Mouse (Mus musculus) CH12.LX (cell line): ENCODE measurements at regions not wholly inside any gene's neighbourhood (a gene's known extent, or its start where the extent isn't known, plus 50 kb on each side); places are given as distances from the start of the nearest gene placed in this dataset.
A peak's percentile ranks its signal among the peaks of the same experiment; 100 is the strongest.

Experiments used
- DNase-seq: peaks from one replicate; pipeline ENCODE4 v3.0.0-alpha.2; 2013; ENCODE audit errors: extremely low read depth
- H3K27ac ChIP-seq: 2 replicates; pipeline ENCODE4 v1.5.1; 2012; ENCODE audit warnings: low read depth, mild to moderate bottlenecking, control low read depth, moderate library complexity; ENCODE audit not compliant: insufficient read depth
- H3K27me3 ChIP-seq: replicated peaks from 2 replicates; pipeline ENCODE3; 2012; ENCODE audit warnings: inconsistent platforms
- H3K36me3 ChIP-seq, 2 experiments: replicated peaks in 1 of 2; 2 replicates each; pipeline versions ENCODE3 to v1.6.1; 2012; ENCODE audit warnings: inconsistent platforms in 1 of 2, low read length in 1 of 2, mild to moderate bottlenecking in 1 of 2, mixed read lengths in 1 of 2, moderate library complexity in 1 of 2; ENCODE audit not compliant: control insufficient read depth in 1 of 2, insufficient read depth in 1 of 2
- H3K4me1 ChIP-seq, 2 experiments: 2 replicates each; pipeline ENCODE4 v1.6.1; 2012; ENCODE audit warnings: inconsistent platforms in 1 of 2, moderate library complexity in 1 of 2; ENCODE audit not compliant: insufficient read depth in 2 of 2, control insufficient read depth in 1 of 2
- H3K4me2 ChIP-seq: 2 replicates; pipeline ENCODE4 v1.6.1; 2012; ENCODE audit warnings: low read depth, mild to moderate bottlenecking, control low read depth; ENCODE audit not compliant: poor library complexity, insufficient read depth, severe bottlenecking
- H3K4me3 ChIP-seq, 3 experiments: fragments of 150-350 bp in 1 of 3; sonication (generic) in 1 of 3; replicated peaks in 1 of 3; 2 replicates each; pipeline versions ENCODE3 to v1.5.1; 2011 to 2012; ENCODE audit warnings: low read depth in 2 of 3, low read length in 2 of 3, mild to moderate bottlenecking in 2 of 3, moderate library complexity in 2 of 3, control low read depth in 1 of 3, improper control_type of control experiment in 1 of 3, inconsistent platforms in 1 of 3, mixed read lengths in 1 of 3; ENCODE audit not compliant: poor library complexity in 1 of 3
- H3K79me2 ChIP-seq: replicated peaks from 2 replicates; pipeline ENCODE4 v1.6.1; 2012; ENCODE audit warnings: mild to moderate bottlenecking, moderate library complexity; ENCODE audit not compliant: control insufficient read depth, poor library complexity, insufficient read depth, severe bottlenecking; ENCODE audit errors: extremely low read depth
- H3K9ac ChIP-seq: 2 replicates; pipeline ENCODE4 v1.6.1; 2012; ENCODE audit warnings: low read depth, mild to moderate bottlenecking, control low read depth, moderate library complexity; ENCODE audit not compliant: insufficient read depth
- H3K9me3 ChIP-seq: replicated peaks from 2 replicates; pipeline ENCODE3; 2012; ENCODE audit warnings: low read length, inconsistent platforms, mixed read lengths
- CTCF ChIP-seq, 2 experiments: IDR thresholded peaks in 1 of 2; conservative IDR thresholded peaks in 1 of 2; 2 replicates each; pipeline ENCODE4 v1.5.1; 2011 to 2012; ENCODE audit warnings: low read depth in 2 of 2, low read length in 2 of 2, improper control_type of control experiment in 1 of 2, inconsistent platforms in 1 of 2, mild to moderate bottlenecking in 1 of 2, moderate library complexity in 1 of 2
- ELF1 ChIP-seq: IDR thresholded peaks from 2 replicates; pipeline ENCODE4 v1.6.1; 2014; ENCODE audit warnings: low read depth, mild to moderate bottlenecking, inconsistent platforms, low read length, improper control_type of control experiment
- ETS1 ChIP-seq: conservative IDR thresholded peaks from 2 replicates; pipeline ENCODE4 v1.6.1; 2012; ENCODE audit warnings: low read depth, mild to moderate bottlenecking, inconsistent platforms, low read length, improper control_type of control experiment, moderate library complexity
- HCFC1 ChIP-seq: IDR thresholded peaks from 2 replicates; pipeline ENCODE4 v1.6.1; 2012; ENCODE audit warnings: low read depth, mild to moderate bottlenecking, inconsistent platforms, low read length, improper control_type of control experiment
- IRF4 ChIP-seq: IDR thresholded peaks from 2 replicates; pipeline ENCODE4 v1.6.1; 2014; ENCODE audit warnings: low read depth, mild to moderate bottlenecking, inconsistent platforms, low read length, improper control_type of control experiment
- JUND ChIP-seq: conservative IDR thresholded peaks from 2 replicates; pipeline ENCODE4 v1.6.1; 2011; ENCODE audit warnings: low read depth, low read length, improper control_type of control experiment
- KAT2A ChIP-seq: IDR thresholded peaks from 2 replicates; pipeline ENCODE4 v1.6.1; 2012; ENCODE audit warnings: low read length, improper control_type of control experiment, inconsistent platforms; ENCODE audit not compliant: insufficient replicate concordance
- MAZ ChIP-seq: IDR thresholded peaks from 2 replicates; pipeline ENCODE4 v1.6.1; 2012; ENCODE audit warnings: low read depth, mild to moderate bottlenecking, inconsistent platforms, low read length, improper control_type of control experiment, moderate library complexity
- MXI1 ChIP-seq: IDR thresholded peaks from 2 replicates; pipeline ENCODE4 v1.6.1; 2011; ENCODE audit warnings: mild to moderate bottlenecking, low read depth, low read length, improper control_type of control experiment
- NELFE ChIP-seq: IDR thresholded peaks from 2 replicates; pipeline ENCODE4 v1.6.1; 2011; ENCODE audit warnings: low read depth, low read length, improper control_type of control experiment
- NRF1 ChIP-seq: IDR thresholded peaks from 2 replicates; pipeline ENCODE4 v1.6.1; 2014; ENCODE audit warnings: low read depth, mild to moderate bottlenecking, inconsistent platforms, low read length, improper control_type of control experiment, moderate library complexity
- PAX5 ChIP-seq: IDR thresholded peaks from 2 replicates; pipeline ENCODE4 v1.6.1; 2012; ENCODE audit warnings: low read length, inconsistent platforms, mixed read lengths
- RAD21 ChIP-seq: IDR thresholded peaks from 2 replicates; pipeline ENCODE4 v1.6.1; 2011; ENCODE audit warnings: low read depth, mild to moderate bottlenecking, low read length, improper control_type of control experiment, moderate library complexity
- RCOR1 ChIP-seq: conservative IDR thresholded peaks from 2 replicates; pipeline ENCODE4 v1.6.1; 2012; ENCODE audit warnings: low read depth, mild to moderate bottlenecking, inconsistent platforms, low read length, improper control_type of control experiment
- SIN3A ChIP-seq: IDR thresholded peaks from 2 replicates; pipeline ENCODE4 v1.6.1; 2012; ENCODE audit warnings: low read length, improper control_type of control experiment, inconsistent platforms
- SMC3 ChIP-seq: IDR thresholded peaks from 2 replicates; pipeline ENCODE4 v1.6.1; 2011; ENCODE audit warnings: low read depth, low read length, improper control_type of control experiment
- USF1 ChIP-seq: IDR thresholded peaks from 2 replicates; pipeline ENCODE4 v1.6.1; 2014; ENCODE audit warnings: low read depth, mild to moderate bottlenecking, inconsistent platforms, low read length, improper control_type of control experiment
- ZC3H11A ChIP-seq: IDR thresholded peaks from 2 replicates; pipeline ENCODE4 v1.6.1; 2012; ENCODE audit warnings: low read depth, mild to moderate bottlenecking, inconsistent platforms, low read length, improper control_type of control experiment
- ZNF384 ChIP-seq: IDR thresholded peaks from 2 replicates; pipeline ENCODE4 v1.6.1; 2012; ENCODE audit warnings: low read depth, low read length, improper control_type of control experiment, inconsistent platforms
- dilution Hi-C: fragments of 300-500 bp; cut with MboI; formaldehyde crosslinking; loops from 2 replicates; pipeline ENCODE4 v1.14.3; 2020; ENCODE audit warnings: low sequenced_read_pairs; ENCODE audit not compliant: extremely low pct_unique_long_range_greater_than_20kb, extremely low pct_ligation_motif_present
- in situ Hi-C: fragments of 300-500 bp; cut with MboI; formaldehyde crosslinking; loops from 3 replicates; pipeline ENCODE4 v1.14.3; 2019; ENCODE audit warnings: low sequenced_read_pairs, low pct_ligation_motif_present, low pct_unique_long_range_greater_than_20kb, mixed read lengths

DNA sequence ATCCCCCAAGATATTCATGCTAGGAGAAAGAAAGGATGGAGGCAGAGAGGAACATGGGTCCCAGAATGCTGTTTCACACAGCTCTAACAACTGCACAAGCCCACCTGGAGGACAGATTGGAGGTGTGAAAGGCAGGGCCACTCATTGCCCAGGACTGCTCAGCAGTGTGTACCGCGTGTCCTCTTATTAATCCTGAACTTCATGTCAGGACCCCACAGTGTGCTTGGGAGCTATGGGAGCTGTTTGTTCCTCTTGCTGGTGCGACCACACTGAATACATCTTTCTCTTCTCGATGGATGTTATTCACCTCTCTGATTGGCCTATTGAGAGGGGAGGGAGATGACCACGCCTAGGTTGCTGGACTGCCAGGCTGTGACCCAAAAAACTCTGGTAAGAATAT is 119.1 kb downstream of the Tmem17 start:
- no peak overlapping the region for H3K4me2 ChIP-seq
- peaks cover 3 to 43% of the 10 kb centered on the region in 2 experiments for H3K4me1 ChIP-seq
- TF ChIP-seq MAZ = no peak
- no peak overlapping the region for H3K9ac ChIP-seq
- no peaks in the 10 kb centered on the region for H3K79me2 ChIP-seq
- H3K27me3 ChIP-seq = no peaks in the 10 kb centered on the region
- no peak overlapping the region for H3K4me3 ChIP-seq
- H3K9me3 ChIP-seq = no peaks in the 10 kb centered on the region
- no peak overlapping the region for H3K27ac ChIP-seq
- dilution Hi-C loops (no loop called here), in situ Hi-C loops (loop anchor here (5.0 to 25.0 kb wide), 3 partner anchors 326 to 931 kb away; no protein-coding TSS in a partner anchor)
- no peak for DNase-seq
- no peaks in the 10 kb centered on the region for H3K36me3 ChIP-seq

- Histone ChIP-seq H3K27me3 (no peaks in the 10 kb centered on the region), H3K79me2 (no peaks in the 10 kb centered on the region), H3K4me1 (peaks cover under 1 to 43% of the 10 kb centered on the region in 2 experiments), H3K27ac (no peak overlapping the region), H3K9ac (no peak overlapping the region), H3K4me2 (peak overlapping the region; percentile 25; the same call in 1 of the 2 replicates), H3K4me3 (no peak overlapping the region), H3K36me3 (no peaks in the 10 kb centered on the region), H3K9me3 (no peaks in the 10 kb centered on the region)
- dilution Hi-C loops = no loop called here
- in situ Hi-C loops = loop anchor here (5.0 to 25.0 kb wide), 3 partner anchors 326 to 931 kb away; no protein-coding TSS in a partner anchor
- peak; percentile 66 for TF ChIP-seq ELF1
- TF ChIP-seq ZNF384 = no peak; the same call in 1 of the 2 replicates
- peak; percentile 98 for TF ChIP-seq SMC3
- TF ChIP-seq MAZ = peak; percentile 98
- TF ChIP-seq RAD21 = no peak; the same call in none of the 2 replicates
- TF ChIP-seq PAX5 = no peak
- TF ChIP-seq IRF4 = 0 out of 2 replicates have a peak, but pooled peaks have one; percentile 46
- TF ChIP-seq JUND = 0 out of 2 replicates have a peak, but pooled peaks have one; percentile 3
- 0 out of 2 replicates have a peak, but pooled peaks have one; percentile 2 for TF ChIP-seq RCOR1
- TF ChIP-seq NRF1 = no peak
- TF ChIP-seq ETS1 = no peak
- peak; percentile 53; the same call in 1 of the 2 replicates for TF ChIP-seq NELFE
- no peak; the same call in 1 of the 2 replicates for TF ChIP-seq HCFC1
- TF ChIP-seq CTCF (conservative IDR thresholded peaks at IDR 0.05 in 1 of 2, IDR thresholded peaks at IDR 0.05 in 1 of 2; ENCODE audit: low read depth in 2 of 2, low read length in 2 of 2) = peak; percentile 62 to 96
- no peak for TF ChIP-seq KAT2A
- peak; percentile 97 for TF ChIP-seq ZC3H11A
- peak; percentile 19; the same call in 1 of the 2 replicates for TF ChIP-seq USF1
- TF ChIP-seq MXI1 = no peak
- TF ChIP-seq SIN3A = peak; percentile 73; the same call in 1 of the 2 replicates
- DNase-seq = peak; percentile 62
These were observed 119.9 kb downstream of the Tmem17 start for GRCm38 (mm10) chr11:22631606-22632313.
